Mouse (Mus musculus) gastrocnemius, postnatal 4 days (tissue): ENCODE results near the gene Etv2. TPM values are rescaled to one million over a fixed set of nuclear protein-coding genes. Genes with fewer than 3 reads are reported as not detected.

Source experiments
- DNase-seq, 2 experiments: peaks; one replicate each; pipeline ENCODE4 v3.0.0; 2021 to 2022; ENCODE audit warnings: low spot score in 2 of 2, mixed read lengths in 2 of 2
- total RNA-seq, 2 experiments: library from RNA; stranded (reverse); gene quantifications; 2 replicates each; pipeline ENCODE4 v1.2.3; 2021

Etv2 gene
- total RNA-seq, 2 experiments from 2014 or later = not detected

- no peak for DNase-seq
Measured at GRCm38 (mm10) chr7:30614454-30614853, 21.2 kb downstream of the Etv2 start.

- peak in 1 of 2 experiments; percentile 52 for DNase-seq
Measured at GRCm38 (mm10) chr7:30613529-30614112, 22.0 kb downstream of the Etv2 start.

DNA sequence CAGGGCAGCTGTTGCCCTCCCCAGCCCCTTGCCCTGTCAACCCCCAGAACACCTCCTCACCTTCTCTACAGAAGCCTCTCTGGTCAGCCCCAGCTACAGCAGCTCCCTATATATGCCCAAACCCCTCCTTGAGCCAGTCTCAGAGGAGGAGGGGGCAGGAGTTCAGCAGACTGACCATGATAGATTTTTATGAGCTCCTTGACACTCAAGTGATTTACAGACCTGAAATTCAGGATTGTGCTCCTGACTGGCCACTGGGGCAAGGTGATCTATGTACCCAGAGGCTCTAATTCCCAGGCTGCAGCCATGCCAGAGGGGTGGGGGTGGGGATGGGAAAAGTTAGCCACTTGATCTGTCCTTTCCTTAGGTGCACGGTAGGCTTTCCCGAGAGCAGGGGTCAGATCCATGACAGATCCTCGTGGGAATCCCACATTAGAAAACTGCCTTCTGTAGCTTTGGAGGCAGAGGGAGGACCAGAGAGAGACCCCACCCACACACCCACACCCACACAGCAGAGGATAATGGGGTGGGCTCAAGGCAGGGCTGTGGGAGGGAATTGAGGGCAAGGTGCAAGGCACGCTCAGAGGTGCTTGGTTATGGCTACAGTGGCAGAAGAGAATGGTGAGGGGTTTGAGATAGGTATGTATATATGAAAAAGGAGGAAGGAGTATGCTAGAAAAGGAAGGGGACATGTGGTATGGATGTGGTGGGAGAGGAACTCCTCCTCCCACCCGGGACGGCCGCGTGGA lies 22.8 kb downstream of the Etv2 start, which contains the start of gene Upk1a:
Upk1a (minus strand) TSS at position 194 of the 749 bp plus-strand sequence.
- DNase-seq = no peak

DNA sequence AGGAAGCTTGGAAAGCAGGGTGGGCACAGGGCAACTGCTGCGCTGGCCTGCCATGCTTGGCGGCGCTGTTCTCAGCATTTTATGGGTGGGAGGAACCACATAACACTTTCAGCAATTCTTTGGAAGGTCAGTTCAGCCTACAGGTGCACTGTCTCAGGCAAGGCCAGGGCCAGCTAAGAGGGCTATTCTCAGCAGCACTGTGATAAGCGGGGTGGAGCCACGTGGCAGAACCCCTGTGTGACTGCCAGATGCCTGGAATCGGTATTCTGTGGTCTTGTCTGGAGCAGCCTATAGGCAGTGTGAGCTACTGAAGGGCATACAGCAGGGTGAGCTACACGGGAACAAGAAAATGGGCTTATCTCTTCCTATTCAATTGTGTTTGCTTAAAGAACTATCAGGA lies 25.6 kb downstream of the Etv2 start:
- no peak for DNase-seq

GRCm38 (mm10) chr7:30608476-30608875 lies 27.2 kb downstream of the Etv2 start:
- DNase-seq = no peak

DNA sequence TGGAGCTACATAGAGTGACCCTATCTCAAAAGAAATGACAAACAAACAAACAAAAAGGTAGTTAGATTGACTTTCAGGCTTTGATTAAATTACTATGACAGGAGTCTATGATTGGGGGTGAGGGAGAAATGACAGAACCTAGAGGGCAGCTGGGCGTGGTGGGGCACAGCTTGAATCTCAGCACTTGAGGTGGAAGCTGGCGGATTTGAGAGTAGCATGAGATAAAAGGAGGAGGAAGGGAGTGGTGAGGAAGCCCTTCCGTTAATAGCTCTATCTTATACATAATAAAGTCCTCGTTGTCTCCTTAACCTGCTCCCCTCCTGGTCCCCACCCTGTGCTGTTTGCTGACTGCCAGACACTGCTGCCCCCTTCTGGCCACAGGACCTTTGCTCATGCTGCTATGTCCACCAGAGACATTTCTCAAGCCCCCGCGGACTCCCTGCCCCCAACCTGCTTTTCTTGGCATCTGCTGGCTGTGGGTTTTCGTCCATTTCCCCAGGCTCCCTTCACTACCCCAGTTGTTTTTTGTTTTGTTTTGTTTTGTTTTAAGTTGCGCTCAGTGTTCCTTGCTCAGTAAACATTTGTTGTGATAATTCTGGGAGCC lies 27.8 kb downstream of the Etv2 start:
- DNase-seq = no peak

DNA sequence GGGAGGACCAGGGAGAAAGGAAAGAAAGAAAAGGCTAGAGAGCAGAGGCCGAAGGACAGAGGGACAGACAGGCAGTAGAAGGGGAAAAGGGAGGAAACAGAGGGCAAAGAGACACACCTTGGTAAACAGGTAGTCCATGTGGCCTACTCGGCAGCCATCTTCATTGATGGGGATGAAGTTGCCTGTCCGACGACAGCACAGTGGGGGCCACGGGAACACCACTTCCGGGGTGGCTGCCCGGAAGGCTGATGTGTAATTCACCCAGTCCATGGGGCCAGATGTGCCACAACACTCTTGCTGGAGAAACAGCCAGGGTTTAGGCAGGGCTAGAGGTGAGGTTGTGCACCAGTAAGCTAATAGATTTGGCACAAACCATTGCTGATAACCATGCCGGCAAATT lies 30.7 kb downstream of the Etv2 start:
- no peak for DNase-seq

- no peak for DNase-seq
Measured at GRCm38 (mm10) chr7:30604424-30604823, 31.2 kb downstream of the Etv2 start.

DNA sequence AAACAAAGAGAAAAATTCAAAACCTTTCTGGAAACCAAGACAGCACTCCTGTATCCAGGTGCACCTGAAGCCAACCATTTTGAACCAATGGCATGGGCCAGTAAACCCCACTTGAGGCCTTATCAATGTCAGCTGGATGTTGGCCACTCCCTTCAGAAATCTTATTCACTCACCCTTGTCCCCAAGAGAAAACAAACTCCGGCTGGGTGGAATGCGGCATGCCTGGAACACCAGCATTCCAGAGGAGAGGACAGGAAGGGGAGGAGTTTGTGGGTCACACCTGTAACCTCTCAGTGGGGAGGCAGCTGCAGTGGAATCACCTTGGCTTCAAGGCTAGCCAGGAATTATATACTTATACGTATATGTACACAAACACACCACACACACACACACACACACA lies 33.1 kb downstream of the Etv2 start:
- no peak for DNase-seq

- no peak for DNase-seq
Measured at GRCm38 (mm10) chr7:30600651-30601050, 35.0 kb downstream of the Etv2 start.

GRCm38 (mm10) chr7:30599933-30600353 lies 35.7 kb downstream of the Etv2 start:
- peak; percentile 47 to 77 for DNase-seq

GRCm38 (mm10) chr7:30598786-30599185 lies 36.9 kb downstream of the Etv2 start, which contains the start of gene Zbtb32:
TSS of gene Zbtb32 (minus strand) at chr7:30598909.
- no peak for DNase-seq

GRCm38 (mm10) chr7:30596811-30597210 lies 38.8 kb downstream of the Etv2 start:
- DNase-seq = no peak

GRCm38 (mm10) chr7:30596093-30596492 lies 39.6 kb downstream of the Etv2 start:
- no peak for DNase-seq

- DNase-seq = no peak
Measured at GRCm38 (mm10) chr7:30594510-30595024, 41.1 kb downstream of the Etv2 start.

DNA sequence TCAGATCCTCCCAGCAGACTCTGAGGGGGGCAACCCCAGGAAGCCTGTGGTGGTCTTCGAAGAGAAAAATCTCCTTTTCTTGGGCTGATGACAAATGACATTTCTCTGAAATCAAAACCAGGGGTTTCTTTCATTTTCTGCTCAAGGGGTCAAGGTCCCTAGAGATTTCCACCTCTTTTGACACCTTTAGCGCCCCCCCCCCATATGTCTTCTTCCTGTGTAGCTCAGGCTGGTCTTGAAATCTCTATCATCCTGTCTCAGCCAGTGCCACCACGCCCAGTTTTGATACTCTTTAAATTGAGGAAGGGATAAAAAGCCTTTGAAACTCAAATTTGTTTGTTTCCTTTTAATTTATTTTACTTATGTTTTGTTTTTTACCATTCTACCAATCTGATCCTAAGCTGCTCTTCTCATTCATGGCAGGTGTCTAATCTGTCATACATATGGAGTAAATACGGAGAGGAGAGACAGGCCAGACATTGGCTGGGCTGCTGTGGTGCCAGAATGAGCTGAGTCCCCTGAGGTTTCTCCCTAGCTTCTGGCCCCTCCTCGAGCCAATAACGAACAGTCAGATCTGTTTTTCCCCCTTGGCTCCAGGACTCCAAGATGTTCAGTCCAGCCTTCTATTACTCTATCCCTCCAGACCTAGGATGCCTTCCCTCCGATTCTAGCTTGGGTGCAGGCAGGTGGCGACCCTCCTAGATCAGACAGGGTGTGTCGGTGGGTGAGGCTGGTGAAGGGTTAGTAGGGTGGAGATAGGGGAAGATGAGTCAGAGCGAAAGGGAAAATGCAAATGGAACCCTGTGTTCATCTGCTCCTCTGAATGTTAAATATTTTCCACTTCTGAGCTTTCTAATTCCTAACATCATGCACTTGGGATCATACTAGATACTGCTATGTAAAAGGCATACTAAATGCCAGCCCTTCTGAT lies 41.8 kb downstream of the Etv2 start:
- no peak for DNase-seq

DNA sequence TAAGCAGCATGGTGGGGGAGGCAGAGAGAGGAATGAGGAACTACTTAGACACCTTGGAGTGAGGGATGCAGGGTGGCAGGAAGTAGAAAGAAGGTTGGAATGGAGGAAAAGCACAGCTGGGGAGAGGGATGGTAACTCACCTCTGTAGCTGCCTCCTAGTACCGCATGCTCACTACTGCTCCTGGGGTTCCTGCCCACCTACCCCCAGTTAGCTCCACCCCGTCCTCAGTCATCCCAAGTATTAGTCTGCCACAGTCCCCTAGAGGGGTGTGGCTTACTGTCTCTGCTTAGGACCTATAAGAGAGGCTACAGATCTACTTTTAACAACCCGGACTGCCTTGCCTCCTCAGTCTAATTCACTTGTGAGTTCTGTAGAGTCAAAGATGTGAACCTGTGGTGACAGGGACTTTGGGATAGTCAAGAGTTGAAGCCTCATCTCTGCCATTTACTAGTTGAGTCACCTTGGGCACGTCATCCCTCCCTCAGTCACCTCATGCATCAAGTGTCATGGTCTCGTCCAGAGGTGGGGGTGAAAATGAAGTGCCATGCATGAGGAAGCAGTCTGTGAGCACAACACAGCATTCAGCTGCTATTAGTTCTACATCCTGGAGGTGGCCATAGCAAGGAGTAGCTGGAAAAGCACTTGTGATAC lies 42.8 kb downstream of the Etv2 start:
- no peak for DNase-seq

DNA sequence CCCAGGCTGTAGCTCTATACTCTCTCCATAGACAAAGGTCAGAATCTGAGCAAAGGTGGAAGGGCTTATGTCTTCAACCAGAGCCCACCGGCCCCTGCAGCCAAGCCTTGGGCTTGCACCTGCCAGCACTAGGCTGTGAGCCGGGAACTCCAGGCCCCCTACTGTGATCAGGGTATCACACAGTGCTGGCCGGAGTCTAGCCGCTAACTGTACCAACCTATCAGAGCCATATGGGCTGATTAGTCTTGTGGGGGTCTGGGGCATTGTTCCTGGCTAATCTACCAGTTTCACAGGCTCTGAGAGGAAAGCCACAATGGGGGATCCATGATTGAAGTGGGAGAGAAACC lies 44.1 kb downstream of the Etv2 start:
- no peak for DNase-seq

- no peak for DNase-seq
Measured at GRCm38 (mm10) chr7:30590927-30591604, 44.6 kb downstream of the Etv2 start.
